Mouse (Mus musculus) stomach, postnatal 0 days (tissue): ENCODE results near the gene Cyp2g1. TPM values are rescaled to one million over a fixed set of nuclear protein-coding genes. Genes with fewer than 3 reads are reported as not detected.

ENCODE experiments used
- ATAC-seq: fragments of 200-750 bp; cut with Nextera tagmentation; 2 replicates; pipeline ENCODE4 v1.8.0; 2017; ENCODE audit not compliant: low FRiP score, low TSS enrichment
- DNase-seq: peaks from one replicate; pipeline ENCODE4 v3.0.0-alpha.2; 2016; ENCODE audit warnings: low spot score
- H3K27ac ChIP-seq: fragments of 300-500 bp; sonication (generic); replicated peaks from 2 replicates; pipeline ENCODE4 v1.5.1; 2014; ENCODE audit warnings: mild to moderate bottlenecking, control low read depth
- H3K27me3 ChIP-seq: fragments of 300-500 bp; sonication (generic); 2 replicates; pipeline ENCODE4 v1.6.1; 2014; ENCODE audit warnings: low read length; ENCODE audit not compliant: control insufficient read depth, insufficient read depth
- H3K36me3 ChIP-seq: fragments of 300-500 bp; sonication (generic); 2 replicates; pipeline ENCODE4 v1.6.1; 2014; ENCODE audit warnings: low read length, mixed read lengths; ENCODE audit not compliant: control insufficient read depth, insufficient read depth
- H3K4me1 ChIP-seq: fragments of 300-500 bp; sonication (generic); replicated peaks from 2 replicates; pipeline ENCODE4 v1.6.1; 2014; ENCODE audit warnings: antibody characterized with exemption; ENCODE audit not compliant: control insufficient read depth, insufficient read depth
- H3K4me2 ChIP-seq: fragments of 300-500 bp; sonication (generic); replicated peaks from 2 replicates; pipeline ENCODE4 v1.6.1; 2014; ENCODE audit warnings: low read depth, mild to moderate bottlenecking, control low read depth, moderate library complexity
- H3K4me3 ChIP-seq: fragments of 300-500 bp; sonication (generic); 2 replicates; pipeline ENCODE4 v1.5.1; 2014; ENCODE audit warnings: low read depth, low read length, control low read depth
- H3K9ac ChIP-seq: fragments of 300-500 bp; sonication (generic); 2 replicates; pipeline ENCODE4 v1.6.1; 2014; ENCODE audit warnings: mild to moderate bottlenecking, low read length, control low read depth, mixed read lengths
- H3K9me3 ChIP-seq: fragments of 300-500 bp; sonication (generic); 2 replicates; pipeline ENCODE4 v1.6.1; 2016; ENCODE audit warnings: low read length; ENCODE audit not compliant: control insufficient read depth
- CTCF ChIP-seq: IDR thresholded peaks from 2 replicates; pipeline ENCODE4 v1.5.1; 2016; ENCODE audit warnings: antibody characterized with exemption, low read depth, mild to moderate bottlenecking, moderate library complexity
- EP300 ChIP-seq: optimal IDR thresholded peaks from 2 replicates; pipeline ENCODE3; 2016; ENCODE audit warnings: antibody characterized with exemption
- WGBS: fragments of 180-500 bp; shearing (Covaris S2); extraction: QIAGEN DNeasy Blood & Tissue Kit; methylation state at CpG from one replicate; pipeline ENCODE4 v1.1.7; 2014; 5-methylcytosine and 5-hydroxymethylcytosine counted together
- polyA plus RNA-seq: library from polyadenylated mRNA; unstranded; fragments of >200 nt; fragmentation: Nextera tagmentation; extraction: Ambion mirVana; gene quantifications from 2 replicates; pipeline ENCODE4 v1.2.1, GENCODE M21; 2015

Cyp2g1 gene
- polyA plus RNA-seq: not detected in 2 replicates

DNA sequence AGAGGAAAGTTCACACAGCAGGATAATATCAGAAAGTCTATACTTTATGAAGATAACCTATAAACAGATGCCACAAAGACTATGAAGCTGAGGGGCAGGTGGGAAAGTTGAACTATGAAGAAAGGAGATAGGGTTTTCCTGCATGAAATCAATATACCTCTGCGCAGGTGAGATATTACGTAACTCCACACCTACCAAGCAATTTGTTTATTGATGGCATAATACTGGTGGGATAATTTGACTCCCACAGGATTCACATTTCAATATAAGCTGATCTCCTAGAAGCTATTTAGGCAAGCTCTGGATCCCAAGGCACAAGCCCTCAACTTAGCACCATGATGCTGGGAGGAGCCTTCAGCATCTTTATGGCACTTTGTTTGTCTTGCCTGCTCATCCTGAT lies at the start of gene Cyp2g1:
Cyp2g1 (plus strand) TSS at position 301 of the 400 bp plus-strand sequence.
- 79% methylated on average over 2 of the region's 2 CpGs for WGBS
- no peaks in the 10 kb centered on the region for H3K9me3 ChIP-seq
- no peak within 1 kb of the TSS for H3K4me2 ChIP-seq
- ATAC-seq (no peak), DNase-seq (no peak)
- no peak within 1 kb of the TSS for H3K27ac ChIP-seq
- no peak for TF ChIP-seq CTCF
- no peak for TF ChIP-seq EP300
- H3K27me3 ChIP-seq: no peaks in the 10 kb centered on the region
- no peak within 1 kb of the TSS for H3K9ac ChIP-seq
- no peak within 1 kb of the TSS for H3K4me3 ChIP-seq
- H3K4me1 ChIP-seq: no peaks in the 10 kb centered on the region
- no peaks in the 10 kb centered on the region for H3K36me3 ChIP-seq

DNA sequence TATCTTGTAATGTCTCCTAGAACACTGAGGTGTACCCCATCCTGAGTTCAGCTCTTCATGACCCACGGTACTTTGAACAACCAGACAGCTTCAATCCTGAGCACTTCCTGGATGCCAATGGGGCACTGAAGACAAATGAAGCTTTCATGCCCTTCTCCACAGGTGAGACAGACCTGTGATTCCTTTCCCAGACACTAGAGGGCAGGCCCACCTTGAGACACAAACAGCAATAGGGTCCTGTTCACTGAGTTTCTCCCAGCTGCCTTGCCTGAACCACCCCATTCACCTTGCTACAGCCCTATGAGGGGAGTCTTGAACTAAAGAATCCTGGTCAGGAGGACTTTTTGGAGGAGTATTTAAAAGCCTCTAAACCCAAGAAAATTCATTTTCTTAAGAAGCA lies 41.6 kb upstream of the Cyp2g1 start:
- no peak for ATAC-seq
- 39% methylated on average over 1 of the region's 1 CpGs for WGBS
- H3K9ac ChIP-seq: no peak overlapping the region
- peak; percentile 35 for DNase-seq
- TF ChIP-seq EP300: no peak
- TF ChIP-seq CTCF: peak; percentile 75
- no peaks in the 10 kb centered on the region for H3K36me3 ChIP-seq
- H3K27ac ChIP-seq: no peak overlapping the region
- H3K9me3 ChIP-seq: no peaks in the 10 kb centered on the region
- no peak overlapping the region for H3K4me2 ChIP-seq
- no peak overlapping the region for H3K4me3 ChIP-seq
- H3K27me3 ChIP-seq: no peaks in the 10 kb centered on the region
- no peaks in the 10 kb centered on the region for H3K4me1 ChIP-seq

GRCm38 (mm10) chr7:26769881-26770470 lies 38.7 kb upstream of the Cyp2g1 start:
- H3K9ac ChIP-seq: no peak overlapping the region
- WGBS: 76% methylated on average over 9 of the region's 9 CpGs
- no peak for TF ChIP-seq EP300
- no peak for TF ChIP-seq CTCF

GRCm38 (mm10) chr7:26772866-26773586 lies 35.7 kb upstream of the Cyp2g1 start:
- WGBS: 57% methylated on average over 3 of the region's 3 CpGs
- Histone ChIP-seq H3K27ac (peak overlapping the region; percentile 67), H3K27me3 (no peaks in the 10 kb centered on the region), H3K4me3 (no peak overlapping the region), H3K9me3 (no peaks in the 10 kb centered on the region), H3K36me3 (no peaks in the 10 kb centered on the region), H3K4me2 (no peak overlapping the region), H3K9ac (no peak overlapping the region), H3K4me1 (no peaks in the 10 kb centered on the region)
- ATAC-seq (peak; percentile 51), DNase-seq (peak; percentile 37)
- TF ChIP-seq EP300 (peak; percentile 42), CTCF (no peak)

More at GRCm38 (mm10) chr7:26769881-26770470, 38.7 kb upstream of the Cyp2g1 start:
- ATAC-seq (no peak), DNase-seq (no peak)
- Histone ChIP-seq H3K36me3 (no peaks in the 10 kb centered on the region), H3K27ac (no peak overlapping the region), H3K4me3 (no peak overlapping the region), H3K4me1 (no peaks in the 10 kb centered on the region), H3K27me3 (no peaks in the 10 kb centered on the region), H3K4me2 (no peak overlapping the region), H3K9me3 (no peaks in the 10 kb centered on the region)

- Histone ChIP-seq H3K27me3 (no peaks in the 10 kb centered on the region), H3K4me2 (no peak overlapping the region), H3K9me3 (no peaks in the 10 kb centered on the region), H3K4me3 (no peak overlapping the region), H3K4me1 (no peaks in the 10 kb centered on the region), H3K9ac (no peak overlapping the region), H3K36me3 (no peaks in the 10 kb centered on the region), H3K27ac (no peak overlapping the region)
- 8% methylated on average over 6 of the region's 6 CpGs for WGBS
- ATAC-seq: peak; percentile 85
- TF ChIP-seq CTCF (peak; percentile 81), EP300 (no peak)
- peak; percentile 59 for DNase-seq
Measured at GRCm38 (mm10) chr7:26775866-26776265, 32.8 kb upstream of the Cyp2g1 start.

DNA sequence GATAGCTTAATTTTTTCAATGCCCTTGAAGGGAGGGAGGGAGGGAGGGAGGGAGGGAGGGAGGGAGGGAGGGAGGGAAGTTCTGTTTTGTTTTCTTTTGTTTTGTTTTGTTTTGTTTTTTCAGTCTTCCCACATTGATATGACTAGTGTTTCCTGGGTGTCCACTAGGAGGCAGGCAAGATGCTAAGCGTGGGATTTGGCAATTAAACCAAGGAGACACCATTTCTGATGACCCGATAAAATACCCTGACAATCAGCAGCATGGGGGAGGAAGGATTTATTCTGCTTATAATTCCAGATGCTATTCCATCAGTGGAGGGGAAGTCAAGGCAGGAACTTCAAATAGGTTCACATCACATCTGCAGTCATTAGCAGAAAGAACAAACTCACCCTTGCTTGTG lies 30.9 kb upstream of the Cyp2g1 start:
- Histone ChIP-seq H3K27me3 (no peaks in the 10 kb centered on the region), H3K36me3 (no peaks in the 10 kb centered on the region), H3K9me3 (no peaks in the 10 kb centered on the region), H3K4me1 (no peaks in the 10 kb centered on the region), H3K4me2 (no peak overlapping the region), H3K27ac (no peak overlapping the region), H3K4me3 (no peak overlapping the region), H3K9ac (no peak overlapping the region)
- TF ChIP-seq EP300 (no peak), CTCF (peak; percentile 63)
- no peak for ATAC-seq
- 42% methylated on average over 2 of the region's 2 CpGs for WGBS
- no peak for DNase-seq
